Mouse (Mus musculus) forebrain, embryonic 10.5 days (tissue): ENCODE measurements around the gene Ppm1j. TPM values are rescaled to one million over a fixed set of nuclear protein-coding genes. Genes with fewer than 3 reads are reported as not detected.

Source experiments
- DNase-seq: peaks from one replicate; pipeline ENCODE4 v3.0.0-alpha.2; 2017; ENCODE audit warnings: low spot score; ENCODE audit errors: extremely low spot score
- H3K27ac ChIP-seq: fragments of 300-500 bp; sonication (generic); 2 replicates; pipeline ENCODE4 v1.5.1; 2016; ENCODE audit warnings: mild to moderate bottlenecking
- H3K27me3 ChIP-seq: fragments of 300-500 bp; sonication (generic); 2 replicates; pipeline ENCODE4 v1.6.1; 2016; ENCODE audit warnings: mild to moderate bottlenecking; ENCODE audit not compliant: poor library complexity, severe bottlenecking
- H3K36me3 ChIP-seq: fragments of 300-500 bp; sonication (generic); replicated peaks from 2 replicates; pipeline ENCODE4 v1.6.1; 2016; ENCODE audit warnings: mild to moderate bottlenecking, moderate library complexity
- H3K4me1 ChIP-seq: fragments of 300-500 bp; sonication (generic); 2 replicates; pipeline ENCODE4 v1.6.1; 2016
- H3K4me3 ChIP-seq: fragments of 300-500 bp; sonication (generic); 2 replicates; pipeline ENCODE4 v1.5.1; 2016; ENCODE audit warnings: mild to moderate bottlenecking, moderate library complexity
- H3K9me3 ChIP-seq: fragments of 300-500 bp; sonication (generic); 2 replicates; pipeline ENCODE4 v1.6.1; 2016; ENCODE audit warnings: mild to moderate bottlenecking, moderate library complexity
- whole genome bisulfite sequencing: fragments of 180-500 bp; shearing (Covaris S2); methylation state at CpG from one replicate; pipeline ENCODE4 v1.1.7; 2016; 5-methylcytosine and 5-hydroxymethylcytosine counted together
- polyA plus RNA-seq: library from polyadenylated mRNA; unstranded; fragments of >200 nt; fragmentation: Nextera tagmentation; extraction: Ambion mirVana; gene quantifications from 2 replicates; pipeline ENCODE4 v1.2.1, GENCODE M21; 2016

The Ppm1j gene
- polyA plus RNA-seq, 1 experiment from 2014 or later: 1.6 TPM

GRCm38 (mm10) chr3:104822413-104822812, 41.6 kb downstream of the Ppm1j start:
- no peaks in the 10 kb centered on the region for H3K27me3 ChIP-seq
- H3K36me3 ChIP-seq: peaks cover 41% of the 10 kb centered on the region
- no peaks in the 10 kb centered on the region for H3K9me3 ChIP-seq
- no peak for DNase-seq
- WGBS: 87% methylated on average over 3 of the region's 3 CpGs
- peaks cover 17% of the 10 kb centered on the region for H3K4me1 ChIP-seq
- no peak overlapping the region for H3K4me3 ChIP-seq
- no peak overlapping the region for H3K27ac ChIP-seq

Other genes starting within 250 kb of the Ppm1j start
- gene Slc16a1, start 142.4 kb upstream of the Ppm1j start, polyA plus RNA-seq: 57.3 and 60.0 TPM in 2 replicates
- not detected in 2 replicates for gene Fam19a3, start 784 bp downstream of the Ppm1j start, polyA plus RNA-seq
- gene Rhoc, start 7.3 kb downstream of the Ppm1j start, polyA plus RNA-seq: 84.9 and 90.1 TPM in 2 replicates
- 16.8 and 19.5 TPM in 2 replicates for gene Mov10, start 37.5 kb downstream of the Ppm1j start, polyA plus RNA-seq
- gene St7l, start 82.9 kb downstream of the Ppm1j start, polyA plus RNA-seq: 30.0 and 33.7 TPM in 2 replicates
- gene Capza1, start 83.4 kb downstream of the Ppm1j start, polyA plus RNA-seq: 206 and 214 TPM in 2 replicates
- gene Wnt2b, start 180.9 kb downstream of the Ppm1j start, polyA plus RNA-seq: 0.58 and 0.68 TPM in 2 replicates